Mouse (Mus musculus): ENCODE measurements around the gene Olfr992.
"Not testable (repeated sequence)": the region's sequence is repeated elsewhere in the genome, so short reads cannot be mapped to it uniquely, and the experiment has no call there.

Gene Olfr992

DNA sequence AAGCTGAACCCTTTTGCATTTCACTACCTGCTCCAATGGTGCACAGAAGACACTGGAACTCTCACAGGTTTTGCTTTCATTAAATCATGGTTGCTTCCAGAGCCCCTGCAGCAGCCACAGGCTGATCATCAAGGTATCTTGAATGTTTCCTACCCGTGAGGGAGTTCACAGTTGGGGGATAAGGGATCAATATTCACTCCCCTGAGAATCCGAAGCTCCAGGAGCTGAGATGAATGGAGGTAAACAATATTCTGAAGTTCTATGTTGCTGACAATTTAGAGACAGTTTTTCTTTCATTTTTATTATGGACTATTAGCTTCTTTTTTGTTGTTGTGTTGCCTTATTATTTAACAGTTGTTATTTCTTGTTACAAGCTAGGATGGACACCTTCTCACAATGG, at the start of gene Olfr992:
Olfr992 (minus strand) TSS at position 101 of the 400 bp plus-strand sequence.
- Histone ChIP-seq H3K4me3 (replicated peaks; ENCODE audit: low read length) (no peak within 1 kb of the TSS), H3K4me1 (replicated peaks; ENCODE audit: low read depth, low read length) (no peaks in the 10 kb centered on the region), H3K9me3 (ENCODE audit: low read length) (no peaks in the 10 kb centered on the region), H3K27me3 (ENCODE audit: insufficient read depth, low read length) (no peaks in the 10 kb centered on the region), H3K36me3 (ENCODE audit: insufficient read depth, low read length) (no peaks in the 10 kb centered on the region)
- TF ChIP-seq POU5F1 (IDR thresholded peaks at IDR 0.05; ENCODE audit: borderline replicate concordance, low read length) (no peak), NANOG (IDR thresholded peaks at IDR 0.05; ENCODE audit: borderline replicate concordance, low read length) (no peak), CTCF (conservative IDR thresholded peaks at IDR 0.05; ENCODE audit: low read length) (no peak)

DNA sequence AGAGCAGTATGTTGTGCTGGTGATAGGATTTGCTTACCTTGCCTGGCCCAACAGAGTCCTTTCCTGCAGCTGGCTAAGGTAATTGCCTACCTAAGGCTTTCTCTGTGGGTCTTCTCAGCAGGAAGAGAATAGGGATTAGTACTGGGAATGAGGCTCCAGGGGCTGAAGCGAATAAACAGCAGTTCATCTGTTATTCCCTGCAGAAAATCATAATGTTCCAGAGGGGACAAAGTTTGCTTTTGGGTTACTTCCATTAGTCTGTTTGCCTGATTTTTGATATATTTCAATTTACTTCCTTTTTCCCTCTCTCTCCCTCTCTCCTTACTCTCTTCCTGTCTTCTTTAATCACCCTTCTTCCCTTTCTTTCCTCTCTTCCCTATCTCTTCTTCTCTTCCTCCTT, 34.3 kb upstream of the Olfr992 start, which contains the start of gene Olfr995:
Olfr995 (minus strand) TSS at position 101 of the 400 bp plus-strand sequence.
- TF ChIP-seq NANOG (IDR thresholded peaks at IDR 0.05; ENCODE audit: borderline replicate concordance, low read length): no peak
- TF ChIP-seq CTCF (conservative IDR thresholded peaks at IDR 0.05; ENCODE audit: low read length): no peak
- TF ChIP-seq POU5F1 (IDR thresholded peaks at IDR 0.05; ENCODE audit: borderline replicate concordance, low read length): no peak
- Histone ChIP-seq H3K4me3 (replicated peaks; ENCODE audit: low read length) (no peak within 1 kb of the TSS), H3K4me1 (replicated peaks; ENCODE audit: low read depth, low read length) (no peaks in the 10 kb centered on the region), H3K9me3 (ENCODE audit: low read length) (no peaks in the 10 kb centered on the region), H3K36me3 (ENCODE audit: insufficient read depth, low read length) (no peaks in the 10 kb centered on the region), H3K27me3 (ENCODE audit: insufficient read depth, low read length) (no peaks in the 10 kb centered on the region)

DNA sequence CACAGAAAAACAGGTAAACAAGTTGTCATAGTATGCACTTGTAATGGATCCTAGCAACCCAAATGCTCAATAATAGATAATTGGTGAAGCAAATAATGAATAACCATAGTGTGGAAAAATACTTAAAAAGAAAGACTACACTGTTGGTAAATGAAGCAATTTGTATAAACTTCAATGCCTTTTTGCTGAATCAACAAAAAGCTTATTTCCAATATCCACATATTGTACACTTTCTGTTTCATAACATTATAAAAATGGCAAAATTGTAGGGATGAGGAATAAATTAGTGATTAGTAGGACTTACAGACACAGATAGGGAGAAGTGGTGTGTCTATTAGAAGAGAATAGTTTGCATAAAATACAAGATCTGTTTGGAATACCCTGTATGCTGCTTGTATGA, 33.3 kb upstream of the Olfr992 start:
- H3K9me3 ChIP-seq (ENCODE audit: low read length): no peaks in the 10 kb centered on the region
- no peak overlapping the region for H3K4me3 ChIP-seq (replicated peaks; ENCODE audit: low read length)
- H3K27me3 ChIP-seq (ENCODE audit: insufficient read depth, low read length): no peaks in the 10 kb centered on the region
- H3K36me3 ChIP-seq (ENCODE audit: insufficient read depth, low read length): no peaks in the 10 kb centered on the region
- H3K4me1 ChIP-seq (replicated peaks; ENCODE audit: low read depth, low read length): no peaks in the 10 kb centered on the region
- no peak for TF ChIP-seq POU5F1 (IDR thresholded peaks at IDR 0.05; ENCODE audit: borderline replicate concordance, low read length)

DNA sequence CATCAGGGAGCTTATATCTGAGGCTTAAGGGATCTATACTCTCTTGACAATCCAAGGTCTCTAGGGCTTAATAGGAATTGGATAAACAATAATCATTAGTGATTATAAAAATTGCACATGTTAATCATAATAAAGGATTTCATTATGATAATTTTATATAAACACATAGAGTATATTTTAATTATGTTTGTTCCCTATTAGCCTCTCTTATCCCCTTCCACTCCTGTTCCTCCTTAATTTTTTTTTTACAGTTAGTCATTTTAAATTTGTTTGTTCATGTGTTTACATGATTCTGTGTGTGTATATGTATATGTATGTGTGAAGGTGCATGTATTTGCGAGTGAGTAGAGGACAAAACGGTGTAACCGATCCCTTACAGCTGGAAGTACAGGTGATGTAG, 27.1 kb upstream of the Olfr992 start, which contains the start of gene Olfr994:
Olfr994 (minus strand) TSS at position 101 of the 400 bp plus-strand sequence.
- no peaks in the 10 kb centered on the region for H3K9me3 ChIP-seq (ENCODE audit: low read length)
- H3K4me1 ChIP-seq (replicated peaks; ENCODE audit: low read depth, low read length): no peaks in the 10 kb centered on the region
- no peaks in the 10 kb centered on the region for H3K36me3 ChIP-seq (ENCODE audit: insufficient read depth, low read length)
- H3K4me3 ChIP-seq (replicated peaks; ENCODE audit: low read length): no peak within 1 kb of the TSS
- H3K27me3 ChIP-seq (ENCODE audit: insufficient read depth, low read length): no peaks in the 10 kb centered on the region
- TF ChIP-seq CTCF (conservative IDR thresholded peaks at IDR 0.05; ENCODE audit: low read length) (no peak), NANOG (IDR thresholded peaks at IDR 0.05; ENCODE audit: borderline replicate concordance, low read length) (no peak), POU5F1 (IDR thresholded peaks at IDR 0.05; ENCODE audit: borderline replicate concordance, low read length) (no peak)

DNA sequence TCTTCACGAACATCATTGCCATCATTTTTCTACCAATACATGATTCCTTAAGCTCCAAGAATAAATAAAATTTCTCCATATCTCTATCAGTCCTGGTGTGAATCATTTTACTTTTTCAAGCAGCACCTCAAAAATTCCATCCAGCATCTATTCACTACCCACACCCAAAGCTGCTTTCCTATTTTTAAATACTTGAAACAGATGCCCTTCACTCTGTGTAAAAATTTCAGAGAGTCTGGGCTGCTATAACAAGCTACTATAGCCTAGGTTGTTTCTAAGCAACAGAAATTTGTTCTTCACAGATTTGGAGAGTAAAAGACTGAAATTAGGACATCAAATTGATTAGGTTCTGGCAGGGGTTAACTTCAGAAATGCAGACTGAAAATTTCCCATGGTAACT, 16.6 kb upstream of the Olfr992 start:
- Histone ChIP-seq H3K36me3 (ENCODE audit: insufficient read depth, low read length) (no peaks in the 10 kb centered on the region), H3K27me3 (ENCODE audit: insufficient read depth, low read length) (no peaks in the 10 kb centered on the region), H3K4me3 (replicated peaks; ENCODE audit: low read length) (no peak overlapping the region), H3K9me3 (ENCODE audit: low read length) (no peaks in the 10 kb centered on the region), H3K4me1 (replicated peaks; ENCODE audit: low read depth, low read length) (no peaks in the 10 kb centered on the region)
- TF ChIP-seq POU5F1 (IDR thresholded peaks at IDR 0.05; ENCODE audit: borderline replicate concordance, low read length) (no peak), CTCF (conservative IDR thresholded peaks at IDR 0.05; ENCODE audit: low read length) (no peak), NANOG (IDR thresholded peaks at IDR 0.05; ENCODE audit: borderline replicate concordance, low read length) (no peak)

DNA sequence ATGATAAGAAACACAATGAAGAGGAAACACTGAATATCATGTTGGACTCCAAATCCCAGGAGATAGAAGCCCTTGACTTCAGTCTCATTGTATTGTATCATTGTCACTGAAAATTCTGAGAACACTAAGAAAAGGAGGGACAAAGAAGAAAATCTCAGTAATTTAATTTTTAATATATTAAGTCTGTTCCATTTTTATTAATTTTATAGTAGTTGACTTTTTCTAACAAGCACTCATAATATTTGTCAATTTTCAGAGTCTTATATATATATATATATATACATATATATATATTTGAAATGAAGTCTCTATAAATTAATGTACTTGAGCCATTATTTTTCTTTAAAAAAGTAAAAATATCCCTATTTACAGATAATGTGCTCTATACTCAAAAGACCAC, 5.5 kb upstream of the Olfr992 start, which contains the start of gene Olfr993:
Olfr993 (minus strand) TSS at position 101 of the 400 bp plus-strand sequence.
- H3K36me3 ChIP-seq (ENCODE audit: insufficient read depth, low read length): no peaks in the 10 kb centered on the region
- TF ChIP-seq CTCF (conservative IDR thresholded peaks at IDR 0.05; ENCODE audit: low read length) (no peak), NANOG (IDR thresholded peaks at IDR 0.05; ENCODE audit: borderline replicate concordance, low read length) (no peak), POU5F1 (IDR thresholded peaks at IDR 0.05; ENCODE audit: borderline replicate concordance, low read length) (no peak)
- H3K9me3 ChIP-seq (ENCODE audit: low read length): no peaks in the 10 kb centered on the region
- no peaks in the 10 kb centered on the region for H3K4me1 ChIP-seq (replicated peaks; ENCODE audit: low read depth, low read length)
- no peaks in the 10 kb centered on the region for H3K27me3 ChIP-seq (ENCODE audit: insufficient read depth, low read length)
- H3K4me3 ChIP-seq (replicated peaks; ENCODE audit: low read length): no peak within 1 kb of the TSS

DNA sequence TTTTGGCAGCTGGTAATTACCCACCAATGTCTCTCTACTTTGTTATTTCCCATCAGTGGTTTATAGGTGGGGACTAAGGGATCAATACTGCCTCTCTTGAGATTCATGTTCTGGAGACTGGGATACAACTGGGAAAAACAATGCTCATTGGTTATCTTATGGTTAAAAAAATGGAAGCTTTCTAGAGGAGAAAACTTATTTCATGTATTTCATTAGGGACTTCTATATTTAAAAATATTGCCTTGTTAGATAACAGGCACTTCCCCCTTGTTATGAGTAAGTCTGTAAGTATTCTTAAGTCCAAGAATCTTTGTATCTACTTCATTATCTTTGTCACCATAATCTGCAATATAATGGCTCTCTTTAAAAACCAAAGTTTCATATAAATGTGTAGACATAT, 46.1 kb downstream of the Olfr992 start, which contains the start of gene Olfr988:
Olfr988 (minus strand) TSS at position 101 of the 400 bp plus-strand sequence.
- H3K9me3 ChIP-seq (ENCODE audit: low read length); H3K4me1 ChIP-seq (replicated peaks; ENCODE audit: low read depth, low read length); H3K36me3 ChIP-seq (ENCODE audit: insufficient read depth, low read length); H3K4me3 ChIP-seq (replicated peaks; ENCODE audit: low read length); H3K27me3 ChIP-seq (ENCODE audit: insufficient read depth, low read length): not testable (repeated sequence)

Measured in E14TG2a.4 (cell line).